Mouse (Mus musculus) layer of hippocampus, postnatal 36 days (tissue): ENCODE data around the gene Tenm4. TPM values are rescaled to one million over a fixed set of nuclear protein-coding genes. Genes with fewer than 3 reads are reported as not detected.

Experiments used
- DNase-seq, 2 experiments: peaks; one replicate each; pipeline ENCODE4 v3.0.0; 2022
- total RNA-seq, 2 experiments: library from RNA; stranded (reverse); gene quantifications; 2 replicates each; pipeline ENCODE4 v1.2.3; 2021

Gene Tenm4
- total RNA-seq, 2 experiments from 2014 or later = 116 to 124 TPM

GRCm38 (mm10) chr7:96532804-96533400 lies 361.9 kb downstream of the Tenm4 start:
- no peak for DNase-seq

GRCm38 (mm10) chr7:96536313-96536880 lies 365.4 kb downstream of the Tenm4 start:
- no peak for DNase-seq

- DNase-seq = no peak
These were observed 368.4 kb downstream of the Tenm4 start for GRCm38 (mm10) chr7:96539248-96540034.

- DNase-seq = no peak
These were observed 369.5 kb downstream of the Tenm4 start for GRCm38 (mm10) chr7:96540458-96541096.

DNA sequence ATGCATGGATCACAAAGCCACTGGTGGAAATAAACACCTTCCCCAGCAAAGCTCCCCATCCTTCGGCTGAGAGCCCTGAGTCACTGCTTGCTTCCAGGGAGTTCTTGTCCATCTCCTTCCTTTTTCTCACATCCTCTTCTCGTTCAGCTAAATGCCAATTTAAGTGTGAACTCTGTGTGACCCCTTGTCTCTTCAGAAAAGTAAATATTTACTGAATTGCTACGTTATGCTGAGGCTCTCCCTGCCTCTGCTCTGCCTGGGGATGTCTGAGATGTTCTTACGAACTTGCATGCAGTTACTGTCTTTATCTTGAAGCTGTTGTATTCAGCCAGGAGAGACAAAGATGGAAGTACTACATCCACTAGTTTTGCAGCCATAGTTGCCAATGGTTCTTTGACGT lies 374.9 kb downstream of the Tenm4 start:
- no peak for DNase-seq

GRCm38 (mm10) chr7:96551809-96552208 lies 380.8 kb downstream of the Tenm4 start:
- DNase-seq = no peak

DNA sequence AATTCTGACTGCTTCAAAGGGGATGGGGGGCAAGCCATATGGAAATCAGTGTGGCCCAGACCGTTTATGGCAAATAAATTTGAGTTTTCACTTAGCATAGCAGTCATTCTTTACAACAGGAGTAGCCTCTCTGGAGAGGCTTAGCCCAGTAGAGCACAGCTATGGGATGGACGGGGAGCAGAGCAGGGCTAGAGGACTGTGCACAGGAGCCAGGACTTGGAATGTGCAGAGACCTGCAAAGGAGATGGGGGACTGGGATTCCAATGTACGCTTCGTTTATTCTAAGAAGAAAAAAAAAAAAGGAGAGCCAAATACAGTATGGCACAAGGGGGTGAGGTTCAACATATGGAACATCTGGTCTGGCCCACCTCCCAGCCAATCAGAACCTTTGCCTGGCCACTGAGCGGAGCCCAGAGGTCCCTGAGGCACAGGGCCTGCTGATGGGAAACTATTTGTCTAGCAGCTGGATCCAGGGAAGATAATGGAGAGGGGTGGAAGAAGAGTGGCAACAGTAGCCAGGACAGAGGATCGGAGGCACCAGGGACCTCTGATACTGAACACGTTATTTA lies 381.3 kb downstream of the Tenm4 start:
- DNase-seq = no peak

DNA sequence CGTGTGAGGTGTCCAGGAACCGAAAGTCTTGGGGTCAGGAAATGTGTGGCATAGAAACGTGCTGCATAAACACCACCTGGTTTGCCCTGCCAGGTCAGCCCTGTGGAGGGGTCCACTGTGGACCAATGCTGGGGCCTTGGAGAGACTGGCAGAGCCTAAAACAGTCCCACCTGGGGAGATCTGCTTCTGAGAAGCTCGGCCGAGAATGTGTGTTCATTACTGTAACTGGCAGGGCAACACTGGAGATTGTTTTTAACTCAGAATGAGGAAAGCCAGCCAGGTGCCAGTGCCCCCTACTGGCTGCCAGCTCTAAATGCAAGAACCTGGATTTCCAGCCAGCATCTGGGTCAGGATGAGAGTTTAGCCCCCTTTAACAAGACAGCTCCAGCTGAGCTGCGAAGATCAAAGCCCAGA lies 383.2 kb downstream of the Tenm4 start:
- DNase-seq = peak; percentile 31 to 43

- no peak for DNase-seq
These were observed 384.2 kb downstream of the Tenm4 start for GRCm38 (mm10) chr7:96555294-96555693.

DNA sequence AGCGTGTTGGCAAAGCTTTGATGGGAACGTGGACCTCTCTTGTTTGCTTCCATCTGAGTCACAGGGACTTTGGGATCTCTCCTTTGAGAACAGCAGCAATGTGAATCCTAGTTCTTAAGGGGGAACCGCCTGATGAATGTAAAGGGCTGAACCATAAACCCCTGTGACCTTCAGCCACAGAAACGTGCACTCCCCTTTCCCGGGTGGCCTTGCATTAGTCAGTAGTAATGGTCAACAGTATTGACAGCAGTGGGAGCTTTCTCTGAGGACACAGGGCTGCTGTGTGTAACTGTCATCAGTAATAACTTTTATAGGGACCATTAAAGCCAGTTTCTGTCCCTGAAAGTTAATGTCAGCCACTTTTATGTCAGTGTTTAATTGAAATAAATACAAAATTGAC lies 385.7 kb downstream of the Tenm4 start:
- DNase-seq = no peak

GRCm38 (mm10) chr7:96562890-96563289 lies 391.8 kb downstream of the Tenm4 start:
- DNase-seq = no peak

- no peak for DNase-seq
These were observed 392.5 kb downstream of the Tenm4 start for GRCm38 (mm10) chr7:96563329-96564065.

DNA sequence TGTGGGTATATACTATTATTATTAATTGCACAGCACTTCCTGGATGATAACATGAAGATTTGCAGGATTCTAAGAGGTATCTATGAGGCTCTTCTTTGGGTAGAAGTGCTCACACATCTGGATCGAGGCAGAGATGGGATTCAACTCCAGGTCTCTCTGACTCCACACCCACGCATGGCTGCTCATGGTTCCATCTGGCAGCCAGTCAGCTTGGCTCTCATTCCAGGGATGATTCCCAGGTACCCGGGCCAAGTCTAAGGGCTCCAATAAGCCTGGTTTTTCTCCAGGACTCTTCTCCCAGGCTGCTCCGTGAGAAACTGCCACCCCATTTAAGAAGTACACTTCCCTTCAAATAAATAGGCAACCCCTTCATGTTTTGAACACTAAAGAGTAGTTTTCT lies 394.8 kb downstream of the Tenm4 start:
- DNase-seq = no peak

DNA sequence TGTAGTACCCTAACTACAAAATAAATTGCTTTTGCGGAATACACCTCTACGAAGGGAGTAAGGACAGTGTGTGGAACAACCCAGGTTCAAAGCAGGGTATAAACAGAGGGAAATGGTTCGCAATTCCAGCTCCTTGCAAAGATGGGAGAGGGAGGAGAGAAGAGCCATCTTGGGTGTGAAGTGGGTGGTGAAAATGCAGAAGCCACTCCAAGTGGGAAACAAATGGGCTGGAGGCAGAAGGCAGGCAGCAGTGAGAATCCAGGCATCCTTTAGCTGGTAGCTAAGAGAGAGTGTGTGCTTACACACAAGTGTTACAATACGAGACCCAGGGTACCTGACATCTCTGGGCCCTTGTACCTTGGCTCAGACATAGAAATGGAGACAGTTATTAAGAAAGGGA lies 395.2 kb downstream of the Tenm4 start:
- no peak for DNase-seq

- no peak for DNase-seq
These were observed 397.0 kb downstream of the Tenm4 start for GRCm38 (mm10) chr7:96568034-96568433.

DNA sequence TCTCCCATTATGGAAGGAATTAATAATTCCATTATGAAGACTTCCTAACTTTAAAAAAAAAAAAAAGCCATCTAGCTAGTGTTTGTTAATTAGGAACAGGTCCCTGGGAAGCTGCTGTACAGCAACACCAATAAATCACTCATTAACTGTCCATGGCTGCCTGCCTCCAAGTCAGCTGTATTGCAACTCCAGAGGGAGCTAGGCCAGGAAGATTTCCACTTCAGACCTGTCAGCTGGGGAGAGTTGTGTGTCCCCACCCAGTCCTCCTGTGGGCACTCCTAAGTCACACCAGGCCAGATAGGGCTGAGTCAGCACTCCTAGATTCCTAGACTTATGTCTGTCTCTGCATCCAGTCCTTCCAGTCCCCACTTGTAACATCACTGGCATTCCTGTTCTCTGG lies 399.9 kb downstream of the Tenm4 start:
- no peak for DNase-seq

GRCm38 (mm10) chr7:96572995-96573394 lies 401.9 kb downstream of the Tenm4 start:
- DNase-seq = no peak

DNA sequence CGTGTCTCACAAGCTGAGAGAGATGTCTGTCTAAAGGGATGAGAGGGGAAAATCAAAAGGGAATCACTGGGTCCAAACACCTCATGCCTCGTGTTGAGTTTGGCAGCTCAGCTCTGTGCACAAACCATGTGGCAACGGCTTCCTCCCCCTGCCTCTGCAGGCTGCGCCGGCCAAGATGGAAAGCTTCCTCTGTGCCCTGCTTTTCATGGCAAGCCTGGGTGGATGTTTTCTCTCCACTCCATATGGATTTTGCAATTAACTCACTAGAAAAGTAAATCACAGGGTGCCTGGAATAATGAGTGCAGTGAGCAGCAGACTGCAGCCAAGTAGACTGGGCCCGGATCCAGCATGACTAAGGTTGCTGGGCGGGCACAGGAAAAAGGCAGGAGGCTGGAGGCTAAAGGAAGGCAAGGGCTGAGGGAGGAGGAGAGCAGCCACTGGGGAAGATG lies 404.2 kb downstream of the Tenm4 start:
- peak; percentile 74 to 87 for DNase-seq

GRCm38 (mm10) chr7:96582752-96583151 lies 411.7 kb downstream of the Tenm4 start:
- DNase-seq = no peak

- DNase-seq = no peak
These were observed 416.4 kb downstream of the Tenm4 start for GRCm38 (mm10) chr7:96587403-96587802.

GRCm38 (mm10) chr7:96588567-96588966 lies 417.5 kb downstream of the Tenm4 start:
- DNase-seq = no peak
